21 mouse cellular contexts compared by ENCODE assay signal in genomic region chrX:88583265-88583664, GRCm38 (mm10).
"Had no signal": no experiment of that assay in that cellular context is flagged by ENCODE, and none has a peak within 500 bp of the region (broad histone marks: within the 10 kb centered on the region; RNA-seq: fewer than 3 reads in every experiment).

No protein-coding gene starts in this region.

- H3K4me1 ChIP-seq: midbrain, embryonic 10.5 days; midbrain, embryonic 12.5 days; neural tube, embryonic 13.5 days; neural tube, embryonic 15.5 days; stomach, embryonic 15.5 days had no signal

- DNase-seq: lung, adult 18-20 months; lung, embryonic 14.5 days; lung, postnatal 10 days; lung, postnatal 4 days; midbrain, embryonic 14.5 days; retina, postnatal 1 day; right cerebral cortex, adult 18-20 months; right cerebral cortex, postnatal 25 days; right cerebral cortex, postnatal 4 days; spleen, adult 18-20 months; thymus, adult 2 months; thymus, postnatal 25 days; thymus, postnatal 4 days had no signal

- H3K36me3 ChIP-seq: midbrain, embryonic 10.5 days; midbrain, embryonic 12.5 days; neural tube, embryonic 13.5 days; neural tube, embryonic 15.5 days; stomach, embryonic 15.5 days had no signal

- ATAC-seq: midbrain, embryonic 16.5 days had no signal

- H3K4me3 ChIP-seq: midbrain, embryonic 10.5 days; midbrain, embryonic 12.5 days; myocyte; neural tube, embryonic 13.5 days; neural tube, embryonic 15.5 days; stomach, embryonic 15.5 days had no signal

- H3K27me3 ChIP-seq: midbrain, embryonic 12.5 days; neural tube, embryonic 13.5 days; neural tube, embryonic 15.5 days; stomach, embryonic 15.5 days had no signal

- H3K27ac ChIP-seq: midbrain, embryonic 10.5 days; midbrain, embryonic 12.5 days; neural tube, embryonic 13.5 days; neural tube, embryonic 15.5 days; stomach, embryonic 15.5 days; stomach, postnatal 0 days had no signal

- H3K9ac ChIP-seq: lung, embryonic 14.5 days; midbrain, embryonic 12.5 days; neural tube, embryonic 13.5 days; neural tube, embryonic 15.5 days; stomach, embryonic 15.5 days had no signal

- H3K9me3 ChIP-seq: midbrain, embryonic 10.5 days; midbrain, embryonic 12.5 days; neural tube, embryonic 13.5 days; neural tube, embryonic 15.5 days; stomach, embryonic 15.5 days had no signal

- H3K4me2 ChIP-seq: lung, embryonic 14.5 days; midbrain, embryonic 12.5 days; neural tube, embryonic 13.5 days; neural tube, embryonic 15.5 days; stomach, embryonic 15.5 days had no signal
